Mouse (Mus musculus) stomach, postnatal 0 days (tissue): ENCODE measurements around the gene Zfp954.

Source experiments
- CTCF ChIP-seq: IDR thresholded peaks from 2 replicates; pipeline ENCODE4 v1.5.1; 2016; ENCODE audit warnings: antibody characterized with exemption, low read depth, mild to moderate bottlenecking, moderate library complexity
- EP300 ChIP-seq: optimal IDR thresholded peaks from 2 replicates; pipeline ENCODE3; 2016; ENCODE audit warnings: antibody characterized with exemption

DNA sequence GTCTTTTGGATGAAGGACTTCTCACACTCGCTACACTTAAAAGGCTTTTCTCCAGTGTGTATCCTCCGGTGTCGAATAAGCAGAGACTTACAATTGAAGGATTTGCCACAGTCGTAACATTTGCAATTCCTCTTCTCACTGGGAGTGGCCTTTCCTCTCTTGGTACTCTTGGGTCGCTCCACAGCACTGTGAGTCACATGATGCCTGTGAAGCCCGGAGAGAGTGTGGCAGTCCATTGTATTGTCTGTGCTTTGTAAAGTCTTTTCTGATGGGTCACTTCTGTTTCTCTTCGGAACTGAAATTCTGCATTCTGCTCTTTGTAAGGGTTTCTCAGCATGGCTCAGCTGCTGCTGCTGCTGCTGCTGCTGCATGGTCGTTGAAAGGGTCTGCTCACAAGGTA, 11.5 kb upstream of the Zfp954 start:
- TF ChIP-seq CTCF (no peak), EP300 (no peak)
